Mouse (Mus musculus) G1E (cell line): ENCODE data around the gene Olfr393.

ENCODE experiments used
- CTCF ChIP-seq: IDR thresholded peaks from 2 replicates; pipeline ENCODE4 v1.5.1; 2012; ENCODE audit warnings: low read depth, low read length, inconsistent platforms, mixed read lengths
- GATA1 ChIP-seq: IDR thresholded peaks from 2 replicates; pipeline ENCODE4 v1.6.1; 2012; ENCODE audit warnings: borderline replicate concordance, low read length, inconsistent platforms, mixed read lengths
- TAL1 ChIP-seq: conservative IDR thresholded peaks from 2 replicates; pipeline ENCODE4 v1.6.1; 2012; ENCODE audit warnings: low read depth, low read length, inconsistent platforms, mixed read lengths

DNA sequence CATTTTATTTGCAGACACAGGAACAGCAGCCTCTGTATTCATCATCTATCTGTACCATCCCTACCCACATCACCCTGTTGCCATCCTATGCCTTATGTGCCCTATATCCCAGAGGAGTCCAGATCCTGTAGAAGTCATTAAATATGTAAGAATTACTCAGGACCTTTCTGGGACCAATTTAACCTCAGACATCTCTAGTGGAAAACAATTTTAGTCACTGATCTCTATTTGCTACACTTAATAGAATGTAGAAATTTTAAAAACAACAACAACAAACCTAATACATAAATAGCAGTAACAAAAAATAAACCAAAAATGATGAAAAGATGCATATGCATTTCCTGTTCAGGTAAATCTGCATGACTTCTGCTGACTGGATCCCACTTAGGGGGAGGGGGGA, at the start of gene Olfr393:
- TF ChIP-seq CTCF: no peak
- TF ChIP-seq TAL1: no peak
- no peak for TF ChIP-seq GATA1
